ENCODE assay signal across 16 mouse cellular contexts in genomic region chr4:144969030-144969429, GRCm38 (mm10).
DNase-seq lines count a peak whose midpoint lies in the region; ATAC-seq and TF ChIP-seq lines count a peak whose summit lies in the region.
"Had no signal": no experiment of that assay in that cellular context is flagged by ENCODE, and none has a peak within 500 bp of the region (broad histone marks: within the 10 kb centered on the region; RNA-seq: fewer than 3 reads in every experiment).

No protein-coding gene starts in this region.

- no peak for TF ChIP-seq CTCF in gastrocnemius, adult 2 months (IDR thresholded peaks at IDR 0.05)

- no peaks in the 10 kb centered on the region for H3K9me3 ChIP-seq in kidney, embryonic 16.5 days (ENCODE audit: low read length)
- H3K9me3 ChIP-seq in midbrain, embryonic 16.5 days (replicated peaks; ENCODE audit: control insufficient read depth, low read length, poor library complexity, severe bottlenecking) = no peaks in the 10 kb centered on the region
- H3K9me3 ChIP-seq: heart, embryonic 13.5 days; hindbrain, embryonic 13.5 days; midbrain, embryonic 13.5 days had no signal

- WGBS in kidney, embryonic 16.5 days = 47% methylated on average over 6 of the region's 6 CpGs
- WGBS in midbrain, embryonic 16.5 days = 83% methylated on average over 6 of the region's 6 CpGs

- H3K4me1 ChIP-seq in kidney, embryonic 16.5 days (ENCODE audit: insufficient read depth, low read length) = peaks cover 8% of the 10 kb centered on the region; the same call in 1 of the 2 replicates
- no peaks in the 10 kb centered on the region; the same call in 1 of the 2 replicates for H3K4me1 ChIP-seq in midbrain, embryonic 16.5 days (ENCODE audit: control insufficient read depth, insufficient read depth, low read length)
- H3K4me1 ChIP-seq: hindbrain, embryonic 13.5 days; midbrain, embryonic 13.5 days had no signal

- intact Hi-C loops in gastrocnemius, adult 2 months (cut with DNase I) = no loop called here

- H3K4me2 ChIP-seq in kidney, embryonic 16.5 days (replicated peaks; ENCODE audit: low read depth, low read length) = no peak overlapping the region
- no peak overlapping the region for H3K4me2 ChIP-seq in midbrain, embryonic 16.5 days (ENCODE audit: low read length)
- H3K4me2 ChIP-seq: heart, embryonic 13.5 days; hindbrain, embryonic 13.5 days; midbrain, embryonic 13.5 days had no signal

- peak overlapping the region; percentile 31 for H3K27ac ChIP-seq in gastrocnemius, adult 2 months
- H3K27ac ChIP-seq in kidney, embryonic 16.5 days (ENCODE audit: low read length) = peak overlapping the region; percentile 19; the same call in 1 of the 2 replicates
- H3K27ac ChIP-seq in midbrain, embryonic 16.5 days (ENCODE audit: low read length) = no peak overlapping the region
- H3K27ac ChIP-seq: heart, embryonic 13.5 days; hindbrain, embryonic 13.5 days; midbrain, embryonic 13.5 days had no signal

- no peak overlapping the region for H3K9ac ChIP-seq in kidney, embryonic 16.5 days (replicated peaks; ENCODE audit: low read length)
- H3K9ac ChIP-seq in midbrain, embryonic 16.5 days (ENCODE audit: low read depth, low read length) = no peak overlapping the region
- H3K9ac ChIP-seq: heart, embryonic 13.5 days; hindbrain, embryonic 13.5 days; midbrain, embryonic 13.5 days had no signal

- no peak overlapping the region for H3K4me3 ChIP-seq in gastrocnemius, adult 2 months
- H3K4me3 ChIP-seq in kidney, embryonic 16.5 days (ENCODE audit: low read length) = no peak overlapping the region
- no peak overlapping the region for H3K4me3 ChIP-seq in midbrain, embryonic 16.5 days (ENCODE audit: low read depth, low read length)
- H3K4me3 ChIP-seq: heart, embryonic 13.5 days; hindbrain, embryonic 13.5 days; midbrain, embryonic 13.5 days had no signal

- no peak for ATAC-seq in kidney, embryonic 16.5 days (ENCODE audit: low FRiP score, low TSS enrichment)
- 0 out of 2 replicates have a peak, but pooled peaks have one; percentile 17 for ATAC-seq in common myeloid progenitor, adult 5-6 weeks (replicated peaks; ENCODE audit: low read depth, poor library complexity, severe bottlenecking)
- peak; percentile 19; the same call in 1 of the 2 replicates for ATAC-seq in megakaryocyte, adult 5-6 weeks (ENCODE audit: poor library complexity, severe bottlenecking)
- no peak for ATAC-seq in midbrain, embryonic 16.5 days
- ATAC-seq: forebrain, embryonic 14.5 days; midbrain, embryonic 13.5 days had no signal

- H3K27me3 ChIP-seq in kidney, embryonic 16.5 days (ENCODE audit: insufficient read depth, low read length) = no peaks in the 10 kb centered on the region
- H3K27me3 ChIP-seq in midbrain, embryonic 16.5 days (ENCODE audit: control insufficient read depth, insufficient read depth, low read depth, low read length) = no peaks in the 10 kb centered on the region
- H3K27me3 ChIP-seq: heart, embryonic 13.5 days; hindbrain, embryonic 13.5 days; midbrain, embryonic 13.5 days had no signal

- no peak for DNase-seq in gastrocnemius, adult 2 months
- DNase-seq in gastrocnemius, postnatal 4 days (ENCODE audit: low spot score in 2 of 2) = no peak
- DNase-seq in kidney, adult 11 months = no peak
- no peak for DNase-seq in right cerebral cortex, adult 2 months (ENCODE audit: low spot score in 2 of 2)
- DNase-seq: cerebellum, adult 18-20 months; layer of hippocampus, postnatal 36 days; right cerebral cortex, postnatal 25 days; thymus, adult 18-20 months had no signal

- H3K36me3 ChIP-seq in kidney, embryonic 16.5 days (ENCODE audit: insufficient read depth, low read length) = 0 out of 2 replicates have a peak, but pooled peaks cover 2% of the 10 kb centered on the region
- no peaks in the 10 kb centered on the region for H3K36me3 ChIP-seq in midbrain, embryonic 16.5 days (ENCODE audit: control insufficient read depth, insufficient read depth, low read length)

Comparison
In these comparisons a context has a peak if more than half of its experiments do, and no peak if none do; other contexts are left out.
1. ATAC-seq: peak in common myeloid progenitor, adult 5-6 weeks (single experiment) and megakaryocyte, adult 5-6 weeks (single experiment); none in kidney, embryonic 16.5 days (single experiment) and midbrain, embryonic 16.5 days (single experiment).